Mouse (Mus musculus) heart, embryonic 10.5 days (tissue): Measurements from ENCODE around the gene Dnah8. TPM values are rescaled to one million over a fixed set of nuclear protein-coding genes. Genes with fewer than 3 reads are reported as not detected.

Experiments used
- DNase-seq: peaks from one replicate; pipeline ENCODE4 v3.0.0-alpha.2; 2017; ENCODE audit warnings: low spot score
- H3K27ac ChIP-seq: fragments of 300-500 bp; sonication (generic); 2 replicates; pipeline ENCODE4 v1.5.1; 2016; ENCODE audit warnings: mild to moderate bottlenecking
- H3K27me3 ChIP-seq: fragments of 300-500 bp; sonication (generic); 2 replicates; pipeline ENCODE4 v1.6.1; 2016; ENCODE audit warnings: mild to moderate bottlenecking; ENCODE audit not compliant: poor library complexity, insufficient read depth, severe bottlenecking
- H3K36me3 ChIP-seq: fragments of 300-500 bp; sonication (generic); 2 replicates; pipeline ENCODE4 v1.6.1; 2016; ENCODE audit warnings: mild to moderate bottlenecking, moderate library complexity
- H3K4me1 ChIP-seq: fragments of 300-500 bp; sonication (generic); 2 replicates; pipeline ENCODE4 v1.6.1; 2016; ENCODE audit warnings: mild to moderate bottlenecking
- H3K4me3 ChIP-seq: fragments of 300-500 bp; sonication (generic); 2 replicates; pipeline ENCODE4 v1.5.1; 2016; ENCODE audit warnings: mild to moderate bottlenecking, moderate library complexity
- H3K9me3 ChIP-seq: fragments of 300-500 bp; sonication (generic); 2 replicates; pipeline ENCODE4 v1.6.1; 2016; ENCODE audit warnings: mild to moderate bottlenecking, moderate library complexity
- WGBS: fragments of 180-500 bp; shearing (Covaris S2); methylation state at CpG from one replicate; pipeline ENCODE4 v1.1.7; 2016; 5-methylcytosine and 5-hydroxymethylcytosine counted together
- polyA plus RNA-seq: library from polyadenylated mRNA; unstranded; fragments of >200 nt; fragmentation: Nextera tagmentation; extraction: Ambion mirVana; gene quantifications from 2 replicates; pipeline ENCODE4 v1.2.1, GENCODE M21; 2016

The Dnah8 gene
- polyA plus RNA-seq, 1 experiment from 2014 or later: 3.0 TPM

GRCm38 (mm10) chr17:30597786-30598185, 26.4 kb upstream of the Dnah8 start:
- H3K4me1 ChIP-seq: no peaks in the 10 kb centered on the region
- H3K27ac ChIP-seq: no peak overlapping the region
- WGBS: 86% methylated on average over 9 of the region's 9 CpGs
- H3K27me3 ChIP-seq: no peaks in the 10 kb centered on the region
- peaks cover 87% of the 10 kb centered on the region for H3K36me3 ChIP-seq
- no peaks in the 10 kb centered on the region for H3K9me3 ChIP-seq
- H3K4me3 ChIP-seq: no peak overlapping the region
- DNase-seq: no peak

GRCm38 (mm10) chr17:30598300-30598699, 25.9 kb upstream of the Dnah8 start:
- Histone ChIP-seq H3K4me3 (no peak overlapping the region), H3K9me3 (no peaks in the 10 kb centered on the region), H3K36me3 (peaks cover 87% of the 10 kb centered on the region), H3K27me3 (no peaks in the 10 kb centered on the region), H3K4me1 (no peaks in the 10 kb centered on the region), H3K27ac (no peak overlapping the region)
- WGBS: 89% methylated on average over 5 of the region's 5 CpGs
- DNase-seq: no peak

- Histone ChIP-seq H3K4me1 (0 out of 2 replicates have a peak, but pooled peaks cover 3% of the 10 kb centered on the region), H3K36me3 (peaks cover 65% of the 10 kb centered on the region), H3K27ac (no peak overlapping the region), H3K27me3 (no peaks in the 10 kb centered on the region), H3K9me3 (no peaks in the 10 kb centered on the region), H3K4me3 (no peak overlapping the region)
- 91% methylated on average over 14 of the region's 14 CpGs for WGBS
- no peak for DNase-seq
These were observed 22.0 kb upstream of the Dnah8 start for GRCm38 (mm10) chr17:30602175-30602574.

- Histone ChIP-seq H3K9me3 (no peaks in the 10 kb centered on the region), H3K4me1 (peaks cover 19% of the 10 kb centered on the region), H3K27ac (no peak overlapping the region), H3K27me3 (no peaks in the 10 kb centered on the region), H3K36me3 (peaks cover 49% of the 10 kb centered on the region), H3K4me3 (no peak overlapping the region)
- no peak for DNase-seq
- WGBS: 92% methylated on average over 6 of the region's 6 CpGs
These were observed 19.9 kb upstream of the Dnah8 start for GRCm38 (mm10) chr17:30604296-30604695.

DNA sequence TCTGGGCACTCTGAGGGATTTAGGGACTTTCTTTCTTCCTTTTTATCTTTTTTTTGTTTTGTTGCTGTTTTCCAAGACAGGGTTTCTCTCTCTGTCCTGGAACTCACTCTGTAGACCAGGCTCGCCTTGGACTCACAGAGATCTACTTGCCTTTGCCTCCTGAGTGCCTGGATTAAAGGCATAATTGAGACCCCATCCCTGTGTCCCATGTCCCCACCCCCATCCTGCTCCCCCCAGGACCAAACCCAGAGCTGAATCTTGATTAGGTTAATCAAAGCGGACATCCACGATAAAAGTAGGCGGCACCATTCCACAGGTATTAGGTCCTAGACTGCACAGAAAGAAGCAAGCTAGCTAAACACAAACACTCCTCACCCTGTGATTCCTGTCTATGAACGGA, 19.2 kb upstream of the Dnah8 start:
- H3K27me3 ChIP-seq: no peaks in the 10 kb centered on the region
- DNase-seq: no peak
- H3K4me1 ChIP-seq: peaks cover 23% of the 10 kb centered on the region
- no peak overlapping the region for H3K27ac ChIP-seq
- H3K4me3 ChIP-seq: no peak overlapping the region
- 90% methylated on average over 5 of the region's 5 CpGs for WGBS
- peaks cover 46% of the 10 kb centered on the region for H3K36me3 ChIP-seq
- no peaks in the 10 kb centered on the region for H3K9me3 ChIP-seq

DNA sequence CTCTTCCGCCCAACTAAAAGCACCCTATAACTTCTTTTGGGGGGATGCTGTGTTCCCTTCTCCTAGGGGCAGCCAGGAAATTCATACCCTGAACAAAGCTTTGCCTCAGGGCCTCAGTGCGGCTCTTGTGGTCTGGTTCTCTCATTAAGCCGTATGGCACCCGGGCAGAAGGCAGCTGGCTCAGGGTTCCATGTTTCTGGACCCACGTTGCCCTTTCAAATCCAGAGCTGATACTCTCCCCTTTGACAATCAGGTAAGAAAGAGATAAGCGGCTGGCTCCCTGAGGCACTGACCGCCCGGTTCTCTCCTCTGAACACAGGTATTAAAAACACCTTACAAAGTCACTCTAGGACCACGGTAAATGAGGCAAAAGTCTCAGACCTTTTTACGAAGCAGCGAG, 17.9 kb upstream of the Dnah8 start:
- 90% methylated on average over 11 of the region's 11 CpGs for WGBS
- Histone ChIP-seq H3K27ac (no peak overlapping the region), H3K27me3 (no peaks in the 10 kb centered on the region), H3K9me3 (no peaks in the 10 kb centered on the region), H3K4me1 (peaks cover 30% of the 10 kb centered on the region), H3K4me3 (no peak overlapping the region), H3K36me3 (peaks cover 34% of the 10 kb centered on the region)
- no peak for DNase-seq

DNA sequence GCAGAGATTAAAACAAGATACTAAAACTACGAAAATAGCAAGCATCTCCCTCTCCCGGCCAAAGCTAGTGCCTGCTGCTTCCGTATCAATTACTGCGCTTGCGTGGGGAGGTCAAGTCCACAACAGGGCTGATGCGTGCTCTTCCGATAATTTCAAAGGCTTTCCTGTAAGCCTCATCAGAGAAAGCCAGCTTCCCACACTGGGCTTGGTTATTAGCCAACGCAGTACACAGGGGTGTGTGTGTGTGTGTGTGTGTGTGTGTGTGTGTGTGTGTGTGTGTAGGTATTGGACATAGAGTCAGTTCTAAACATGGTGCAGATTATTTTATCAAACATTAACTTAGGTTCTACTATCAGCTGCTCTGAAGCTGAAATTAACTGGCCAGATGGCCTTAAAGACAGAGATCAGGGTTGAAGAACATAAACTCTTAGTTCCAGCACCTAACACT, 17.5 kb upstream of the Dnah8 start:
- WGBS: 87% methylated on average over 8 of the region's 8 CpGs
- Histone ChIP-seq H3K4me3 (no peak overlapping the region), H3K4me1 (peaks cover 34% of the 10 kb centered on the region), H3K9me3 (no peaks in the 10 kb centered on the region), H3K27me3 (no peaks in the 10 kb centered on the region), H3K27ac (no peak overlapping the region), H3K36me3 (peaks cover 30% of the 10 kb centered on the region)
- DNase-seq: no peak

- Histone ChIP-seq H3K36me3 (peaks cover 23% of the 10 kb centered on the region), H3K27ac (no peak overlapping the region), H3K27me3 (no peaks in the 10 kb centered on the region), H3K4me3 (no peak overlapping the region), H3K9me3 (no peaks in the 10 kb centered on the region), H3K4me1 (peaks cover 34% of the 10 kb centered on the region)
- DNase-seq: no peak
- WGBS: 94% methylated on average over 7 of the region's 7 CpGs
These were observed 16.8 kb upstream of the Dnah8 start for GRCm38 (mm10) chr17:30607330-30607729.

GRCm38 (mm10) chr17:30607909-30608495, 16.2 kb upstream of the Dnah8 start:
- DNase-seq: no peak
- no peak overlapping the region for H3K4me3 ChIP-seq
- H3K4me1 ChIP-seq: peaks cover 34% of the 10 kb centered on the region
- H3K27ac ChIP-seq: no peak overlapping the region
- no peaks in the 10 kb centered on the region for H3K9me3 ChIP-seq
- 77% methylated on average over 8 of the region's 8 CpGs for WGBS
- H3K27me3 ChIP-seq: no peaks in the 10 kb centered on the region
- H3K36me3 ChIP-seq: peaks cover 16% of the 10 kb centered on the region

DNA sequence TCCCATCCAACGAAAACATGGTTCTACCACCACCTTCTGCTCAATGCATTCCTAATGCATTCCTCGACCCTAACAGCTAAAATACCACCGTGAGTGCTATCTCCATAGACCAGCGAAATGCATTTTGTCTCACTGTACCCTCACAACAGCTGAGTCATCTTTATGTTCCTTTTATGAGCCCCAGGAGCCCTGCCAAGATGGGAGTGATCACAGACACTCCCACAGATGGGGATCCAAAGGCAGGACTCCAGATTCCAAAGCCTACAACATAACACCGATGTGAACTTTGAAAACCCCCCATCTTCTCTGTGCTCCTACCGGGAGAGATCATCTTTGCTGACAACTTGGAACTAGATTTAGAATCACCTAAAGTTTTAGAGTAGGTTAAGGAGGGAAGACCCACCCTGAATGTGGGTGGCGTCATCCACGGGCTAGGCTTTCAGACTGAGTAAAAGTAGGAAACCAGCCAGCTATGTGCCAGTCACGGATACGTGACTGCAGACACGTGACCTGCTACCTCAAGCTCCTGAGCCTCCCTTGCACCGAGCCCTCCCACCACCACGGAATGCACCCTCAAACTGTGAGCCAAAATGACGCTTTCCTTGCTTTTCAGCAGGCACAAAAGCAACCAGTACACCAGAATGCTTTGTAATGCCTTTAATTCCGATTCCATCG, 14.7 kb upstream of the Dnah8 start:
- 84% methylated on average over 16 of the region's 16 CpGs for WGBS
- peak overlapping the region; percentile 5; the same call in 1 of the 2 replicates for H3K4me3 ChIP-seq
- H3K9me3 ChIP-seq: no peaks in the 10 kb centered on the region
- H3K36me3 ChIP-seq: peaks cover 8% of the 10 kb centered on the region; the same call in 1 of the 2 replicates
- peaks cover 34% of the 10 kb centered on the region for H3K4me1 ChIP-seq
- H3K27ac ChIP-seq: no peak overlapping the region
- no peak for DNase-seq
- no peaks in the 10 kb centered on the region for H3K27me3 ChIP-seq

DNA sequence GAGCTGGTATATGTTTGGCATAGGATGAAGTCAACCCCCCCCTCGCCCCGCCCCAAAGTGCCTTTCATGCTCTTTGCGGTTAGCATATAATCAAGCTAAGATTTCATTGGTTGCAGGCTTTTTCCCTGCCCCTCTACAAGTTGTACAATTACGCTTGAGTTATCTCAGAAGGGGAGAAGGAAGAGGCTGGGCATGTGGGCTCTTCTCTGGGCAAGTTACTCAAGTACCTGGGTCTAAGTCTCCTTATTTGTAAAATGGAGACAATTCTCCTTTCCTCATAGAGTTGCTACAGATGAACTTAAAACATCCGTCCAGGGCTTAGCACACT, 14.2 kb upstream of the Dnah8 start:
- no peaks in the 10 kb centered on the region for H3K27me3 ChIP-seq
- 91% methylated on average over 5 of the region's 5 CpGs for WGBS
- H3K4me3 ChIP-seq: no peak overlapping the region
- H3K36me3 ChIP-seq: peaks cover 8% of the 10 kb centered on the region; the same call in 1 of the 2 replicates
- H3K4me1 ChIP-seq: peaks cover 34% of the 10 kb centered on the region
- H3K27ac ChIP-seq: no peak overlapping the region
- no peak for DNase-seq
- H3K9me3 ChIP-seq: no peaks in the 10 kb centered on the region

DNA sequence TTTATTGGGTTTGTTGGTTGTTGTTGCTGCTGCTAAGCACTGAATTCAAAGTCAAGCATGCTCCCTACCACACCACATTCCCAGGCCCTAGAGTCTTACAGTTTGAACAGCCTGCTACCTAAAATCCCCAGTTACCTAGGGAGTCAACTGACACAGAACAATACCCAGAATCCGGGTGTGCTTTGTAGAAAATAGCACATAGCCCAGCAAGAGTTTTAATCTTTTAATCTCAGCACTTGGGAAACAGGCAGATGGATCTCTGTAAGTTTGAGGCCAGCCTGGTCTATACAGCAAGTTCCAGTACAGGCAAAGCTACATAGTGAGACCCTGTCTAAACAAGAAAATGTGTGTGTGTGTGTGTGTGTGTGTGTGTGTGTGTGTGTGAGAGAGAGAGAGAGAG, 13.4 kb upstream of the Dnah8 start:
- Histone ChIP-seq H3K9me3 (no peaks in the 10 kb centered on the region), H3K4me3 (peak overlapping the region; percentile 79; the same call in 1 of the 2 replicates), H3K27ac (no peak overlapping the region), H3K4me1 (peaks cover 34% of the 10 kb centered on the region), H3K36me3 (peaks cover 8% of the 10 kb centered on the region; the same call in 1 of the 2 replicates), H3K27me3 (no peaks in the 10 kb centered on the region)
- DNase-seq: no peak
- WGBS: 72% methylated on average over 1 of the region's 1 CpGs

DNA sequence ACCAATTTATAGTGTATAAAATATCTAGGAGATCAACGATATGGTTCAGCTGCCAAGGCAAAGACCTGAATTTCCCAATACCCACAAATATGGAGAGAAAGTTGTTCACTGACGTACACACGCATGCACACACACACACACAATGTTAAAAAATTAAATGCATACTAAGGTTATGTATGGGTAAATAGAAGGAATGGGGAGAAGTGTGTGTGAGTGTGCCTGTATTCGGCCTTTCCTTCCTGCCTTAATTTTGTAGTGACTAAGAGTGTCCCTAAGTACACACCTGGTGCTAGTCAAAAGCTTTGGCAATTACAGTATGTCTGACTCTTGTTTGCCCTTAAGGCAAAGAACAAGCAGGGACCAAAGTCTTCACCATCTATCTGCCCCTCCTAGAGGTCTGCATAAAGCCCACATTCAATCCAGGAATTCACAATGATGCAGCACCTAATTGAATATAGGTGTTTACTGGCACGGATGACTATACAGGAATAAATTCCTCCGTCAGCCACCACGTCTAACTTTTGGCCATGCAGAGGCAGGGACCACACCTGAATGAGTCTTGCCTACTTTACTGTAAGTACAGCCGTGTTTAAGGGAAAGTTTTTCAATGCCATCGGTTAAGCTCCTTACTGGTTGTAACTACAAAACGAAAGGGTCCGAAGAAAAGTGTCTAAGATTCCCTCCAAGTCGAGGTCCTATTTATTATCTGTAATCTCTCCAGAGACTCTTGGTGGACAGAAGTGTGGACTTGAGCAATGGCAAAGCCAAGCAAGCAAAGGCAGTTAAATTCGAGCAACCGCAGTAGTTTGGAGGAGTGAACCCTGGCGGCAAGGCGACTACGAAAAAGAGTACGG, 12.7 kb upstream of the Dnah8 start:
- Histone ChIP-seq H3K27me3 (no peaks in the 10 kb centered on the region), H3K4me3 (peak overlapping the region; percentile 79), H3K9me3 (no peaks in the 10 kb centered on the region), H3K36me3 (peaks cover 8% of the 10 kb centered on the region; the same call in 1 of the 2 replicates), H3K4me1 (peaks cover 32% of the 10 kb centered on the region), H3K27ac (peak overlapping the region; percentile 95)
- DNase-seq: no peak
- 25% methylated on average over 18 of the region's 18 CpGs for WGBS
